Mouse (Mus musculus) left cerebral cortex, adult 11 months (tissue): ENCODE measurements around the gene Dnajb7.

ENCODE experiments used
- DNase-seq: peaks from one replicate; pipeline ENCODE4 v3.0.0; 2022; ENCODE audit warnings: low spot score

Gene Dnajb7

GRCm38 (mm10) chr15:81365246-81365645 is 42.9 kb downstream of the Dnajb7 start:
- DNase-seq = no peak

DNA sequence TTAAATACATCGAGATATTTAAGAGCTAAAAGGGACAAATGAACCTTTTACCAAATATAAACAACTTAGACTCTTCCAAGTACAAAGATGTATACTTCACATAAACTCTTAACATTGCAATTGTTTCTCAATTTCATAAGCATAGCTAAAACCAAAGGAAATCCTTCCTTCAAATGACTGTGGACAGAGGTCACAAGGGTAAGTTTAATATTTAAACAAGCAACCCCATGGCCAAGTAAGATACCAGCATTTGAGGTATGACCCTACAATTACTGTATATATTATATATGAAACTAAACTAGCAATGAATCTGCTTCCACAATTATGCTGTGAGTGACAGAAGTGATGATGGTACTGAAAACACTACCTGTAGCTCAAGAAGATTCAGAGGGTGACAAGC is 43.8 kb downstream of the Dnajb7 start:
- no peak for DNase-seq

GRCm38 (mm10) chr15:81362501-81362900 is 45.6 kb downstream of the Dnajb7 start:
- no peak for DNase-seq

- DNase-seq = no peak
Measured at GRCm38 (mm10) chr15:81361417-81362015, 46.6 kb downstream of the Dnajb7 start.

- DNase-seq = no peak
Measured at GRCm38 (mm10) chr15:81361022-81361404, 47.1 kb downstream of the Dnajb7 start.

- peak; percentile 87 for DNase-seq
Measured at GRCm38 (mm10) chr15:81360345-81361021, 47.6 kb downstream of the Dnajb7 start, which contains the start of gene Slc25a17. Gene Slc25a17, minus strand, starts transcription at chr15:81360812.

DNA sequence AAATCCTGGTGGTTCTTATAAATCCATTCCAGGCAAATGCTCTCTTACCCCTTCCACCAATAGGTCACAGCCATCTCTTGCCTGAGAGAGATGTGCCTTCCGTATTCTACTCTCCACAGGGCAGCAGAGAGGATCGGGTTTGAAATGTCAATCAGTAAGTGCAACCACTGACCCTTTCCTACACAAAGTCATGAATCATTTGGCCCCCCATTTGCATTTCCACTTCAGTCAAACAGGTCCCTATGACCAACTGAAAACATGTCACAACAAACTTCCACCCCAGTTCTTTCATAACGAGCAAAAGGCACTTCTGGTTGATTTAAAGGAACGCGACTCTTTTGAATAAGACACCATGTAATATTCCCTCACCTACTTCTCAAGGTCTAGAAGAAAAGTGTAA is 48.7 kb downstream of the Dnajb7 start:
- DNase-seq = no peak

DNA sequence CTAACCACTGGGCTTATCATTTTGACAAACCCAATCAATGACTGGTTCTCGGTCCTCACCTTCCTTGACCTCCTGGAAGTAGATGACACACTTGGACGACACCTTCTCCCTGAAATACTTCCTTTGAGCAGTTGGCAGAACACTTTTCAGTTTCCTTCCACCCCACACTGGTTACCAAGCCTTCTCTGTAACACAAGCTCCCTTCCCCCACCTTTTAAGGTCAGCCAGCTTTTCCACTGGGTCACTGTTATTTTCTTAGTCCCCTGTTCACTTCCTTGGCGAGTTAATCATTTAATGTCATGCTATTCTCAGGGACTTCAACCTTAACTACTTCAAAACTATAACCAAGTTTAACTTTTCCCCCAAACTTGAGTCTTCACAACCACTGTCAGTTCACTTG is 49.2 kb downstream of the Dnajb7 start:
- DNase-seq = no peak

DNA sequence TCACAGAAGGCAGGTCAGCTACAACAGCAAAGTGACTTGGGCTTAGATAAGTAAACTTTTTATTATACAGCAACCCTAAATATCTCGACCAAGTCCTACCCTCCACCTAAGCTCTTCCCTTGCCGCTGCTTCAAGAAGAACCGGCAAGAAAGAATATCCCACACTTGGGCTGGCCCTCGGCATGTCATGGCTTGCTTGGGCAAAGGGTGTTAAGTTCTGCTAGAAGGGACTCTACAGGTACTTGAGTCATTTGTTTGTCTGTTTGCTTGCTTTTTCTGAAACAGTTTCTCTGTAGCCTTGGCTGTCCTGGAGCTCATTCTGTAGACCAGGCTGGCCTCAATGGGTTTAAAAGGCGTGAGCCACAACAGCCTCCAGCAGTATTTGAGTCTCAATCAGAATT is 51.2 kb downstream of the Dnajb7 start:
- DNase-seq = no peak
